Mouse (Mus musculus) C2C12 (cell line): ENCODE results near the gene Lmntd1.

Experiments used
- CTCF ChIP-seq: IDR thresholded peaks from one replicate; pipeline ENCODE4 v1.5.1; 2011; ENCODE audit not compliant: control insufficient read depth, insufficient read depth, insufficient read length
- MAX ChIP-seq: IDR thresholded peaks from one replicate; pipeline ENCODE4 v1.6.1; 2011; ENCODE audit warnings: mild to moderate bottlenecking, control low read depth
- MYOD1 ChIP-seq: IDR thresholded peaks from one replicate; pipeline ENCODE4 v1.6.1; 2011; ENCODE audit warnings: low read depth; ENCODE audit not compliant: control insufficient read depth, insufficient read length
- MYOG ChIP-seq: IDR thresholded peaks from one replicate; pipeline ENCODE4 v1.6.1; 2011; ENCODE audit not compliant: control insufficient read depth, insufficient read length; ENCODE audit errors: extremely low read depth

DNA sequence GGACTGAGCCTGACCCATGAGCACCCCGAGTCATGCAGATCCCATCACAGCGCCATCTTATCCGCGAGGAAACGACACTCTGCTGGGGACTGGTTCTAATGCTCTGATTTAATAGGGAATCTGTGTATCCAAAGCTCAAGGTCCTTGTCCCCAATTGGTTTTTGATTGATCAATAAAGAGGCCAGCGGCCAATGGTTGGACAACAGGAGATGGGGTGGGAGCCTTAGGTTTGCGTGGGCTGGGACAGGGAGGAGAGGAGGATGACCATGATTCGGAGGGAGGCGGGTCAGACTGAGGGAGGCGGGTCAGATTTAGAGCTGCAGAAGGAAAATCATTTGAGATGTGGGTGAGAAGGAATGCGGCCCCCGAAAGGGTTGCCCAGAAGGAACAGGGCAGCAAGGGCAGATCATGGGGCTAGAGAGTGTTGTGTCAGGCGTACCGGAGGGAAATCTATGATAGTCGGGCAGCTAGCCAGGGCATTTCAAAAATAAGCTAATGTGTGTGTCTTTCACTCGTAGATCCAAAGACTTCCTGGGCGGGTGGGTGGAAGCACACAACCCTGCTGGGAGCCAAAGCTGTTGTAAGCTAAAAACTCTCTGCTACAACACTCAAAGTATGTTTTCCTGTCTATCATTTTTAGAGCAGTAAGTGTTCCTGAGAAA lies 131.3 kb downstream of the Lmntd1 start:
- TF ChIP-seq CTCF (no peak), MYOD1 (no peak), MAX (no peak), MYOG (no peak)
